ENCODE assay signal across 8 mouse cellular contexts in the genomic region with DNA sequence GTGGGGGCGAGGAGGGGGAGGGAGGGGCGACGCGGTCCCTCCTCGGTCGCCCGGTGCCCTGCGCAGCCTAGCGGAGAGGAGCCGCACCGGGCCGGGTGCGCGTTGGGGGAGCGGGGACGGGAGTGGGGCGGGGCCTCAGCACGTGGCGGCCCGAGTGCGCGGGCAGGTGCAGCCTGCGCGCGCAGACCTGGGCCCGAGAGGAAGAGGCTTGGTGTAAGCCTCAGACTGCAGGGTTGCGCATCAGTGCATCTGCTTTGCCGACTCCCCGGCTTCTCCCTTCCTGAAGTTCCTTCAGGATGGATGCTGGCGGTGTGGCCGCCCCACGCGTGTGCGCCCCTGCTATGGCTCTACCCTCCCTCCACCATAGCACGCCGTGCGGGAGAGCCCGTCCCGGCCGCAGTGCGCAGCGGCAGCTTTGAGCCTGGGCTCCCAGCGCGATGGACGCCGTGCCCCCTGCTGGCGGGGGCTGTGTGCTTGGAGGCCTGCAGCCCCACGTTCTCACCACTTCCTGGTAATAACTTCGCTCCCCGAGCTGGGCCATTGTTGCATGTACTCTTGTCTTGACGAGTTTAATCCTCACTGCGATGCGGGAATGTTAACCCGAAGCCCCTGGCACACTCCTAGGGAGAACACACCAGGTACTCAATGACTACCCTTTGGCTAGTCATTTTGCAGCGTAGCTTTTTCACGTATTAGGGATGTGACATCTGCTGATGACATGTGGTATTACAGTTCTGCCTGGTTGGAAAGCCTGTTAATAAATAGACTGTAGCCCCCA. TPM values are rescaled to one million over a fixed set of nuclear protein-coding genes. Genes with fewer than 3 reads are reported as not detected.
A peak's percentile ranks its signal among the peaks of the same experiment; 100 is the strongest.
DNase-seq lines count a peak whose midpoint lies in the region; ATAC-seq and TF ChIP-seq lines count a peak whose summit lies in the region.

Gene Ccdc88c, minus strand, starts transcription at position 103 of the 778 bp plus-strand sequence.

- peaks cover 8 to 30% of the 10 kb centered on the region in 2 experiments for H3K4me1 ChIP-seq in CH12.LX (ENCODE audit: control insufficient read depth in 1 of 2, insufficient read depth in 2 of 2)
- peaks cover 4% of the 10 kb centered on the region; the same call in 1 of the 2 replicates for H3K4me1 ChIP-seq in brown adipose tissue, adult 24 weeks (ENCODE audit: control insufficient read depth, insufficient read depth, insufficient read length, low read length)
- H3K4me1 ChIP-seq in heart, embryonic 13.5 days: peaks cover 38% of the 10 kb centered on the region
- peaks cover 4% of the 10 kb centered on the region; the same call in 1 of the 2 replicates for H3K4me1 ChIP-seq in kidney, postnatal 0 days (replicated peaks; ENCODE audit: insufficient read depth, low read length)
- H3K4me1 ChIP-seq in liver, embryonic 11.5 days (replicated peaks; ENCODE audit: control insufficient read depth, insufficient read depth, low read length): peaks cover 28% of the 10 kb centered on the region
- H3K4me1 ChIP-seq in stomach, embryonic 14.5 days (ENCODE audit: control insufficient read depth, insufficient read depth, low read length): peaks cover 10% of the 10 kb centered on the region

- H3K79me2 ChIP-seq in CH12.LX (replicated peaks; ENCODE audit: control insufficient read depth, extremely low read depth, insufficient read depth, poor library complexity, severe bottlenecking) (peaks cover 30% of the 10 kb centered on the region), myocyte (ENCODE audit: control insufficient read depth, insufficient read depth) (peaks cover 32% of the 10 kb centered on the region)

- peak; percentile 86 for TF ChIP-seq POLR2A in CH12.LX (IDR thresholded peaks at IDR 0.05; ENCODE audit: low read depth, low read length)
- TF ChIP-seq POLR2A in myocyte (IDR thresholded peaks at IDR 0.05; ENCODE audit: insufficient read length, low read depth): peak; percentile 2

- in situ Hi-C loops in CH12.LX (cut with MboI; ENCODE audit: low pct_ligation_motif_present, low pct_unique_long_range_greater_than_20kb, low sequenced_read_pairs): loop anchor here (5.0 kb wide), 2 partner anchors 37 to 72 kb away; no protein-coding TSS in a partner anchor

- no peak for TF ChIP-seq EP300 in CH12.LX (IDR thresholded peaks at IDR 0.05; ENCODE audit: low read length)

- ATAC-seq in erythroid progenitor cell, adult 5-6 weeks (replicated peaks; ENCODE audit: low FRiP score, poor library complexity, severe bottlenecking): peak; percentile 78
- peak; percentile 84 for ATAC-seq in heart, embryonic 13.5 days (ENCODE audit: extremely low read depth, insufficient number of reproducible peaks, low FRiP score, low TSS enrichment)
- peak; percentile 90 for ATAC-seq in kidney, postnatal 0 days (replicated peaks; ENCODE audit: low FRiP score, low read depth)
- ATAC-seq in liver, embryonic 11.5 days (replicated peaks; ENCODE audit: low FRiP score): peak; percentile 85
- ATAC-seq in stomach, embryonic 14.5 days (ENCODE audit: insufficient number of reproducible peaks, insufficient read depth, low FRiP score, low read depth): peak; percentile 90

- H3K36me3 ChIP-seq in CH12.LX (replicated peaks in 1 of 2; ENCODE audit: control insufficient read depth in 1 of 2, insufficient read depth in 1 of 2, low read length in 1 of 2): peaks cover 9 to 24% of the 10 kb centered on the region in 2 experiments
- H3K36me3 ChIP-seq in heart, embryonic 13.5 days: no peaks in the 10 kb centered on the region
- H3K36me3 ChIP-seq in kidney, postnatal 0 days (ENCODE audit: insufficient read depth, low read length): no peaks in the 10 kb centered on the region
- H3K36me3 ChIP-seq in liver, embryonic 11.5 days (ENCODE audit: control insufficient read depth, insufficient read depth, low read length): no peaks in the 10 kb centered on the region
- no peaks in the 10 kb centered on the region for H3K36me3 ChIP-seq in myocyte (ENCODE audit: control insufficient read depth, insufficient read depth)
- no peaks in the 10 kb centered on the region for H3K36me3 ChIP-seq in stomach, embryonic 14.5 days (ENCODE audit: control insufficient read depth, insufficient read depth, low read length)

- no peaks in the 10 kb centered on the region for H3K27me3 ChIP-seq in CH12.LX (replicated peaks)
- peaks cover 66% of the 10 kb centered on the region for H3K27me3 ChIP-seq in heart, embryonic 13.5 days (replicated peaks)
- no peaks in the 10 kb centered on the region for H3K27me3 ChIP-seq in kidney, postnatal 0 days (ENCODE audit: insufficient read depth, low read length)
- no peaks in the 10 kb centered on the region for H3K27me3 ChIP-seq in liver, embryonic 11.5 days (replicated peaks; ENCODE audit: control insufficient read depth, insufficient read depth, low read length)
- no peaks in the 10 kb centered on the region for H3K27me3 ChIP-seq in myocyte (ENCODE audit: control insufficient read depth, insufficient read depth, insufficient read length)
- H3K27me3 ChIP-seq in stomach, embryonic 14.5 days (ENCODE audit: control insufficient read depth, insufficient read depth, low read length): no peaks in the 10 kb centered on the region

- peak within 1 kb of the TSS; percentile 83 to 87 (median 85) for H3K4me3 ChIP-seq in CH12.LX (replicated peaks in 1 of 3; ENCODE audit: low read depth in 2 of 3, low read length in 2 of 3, poor library complexity in 1 of 3)
- peak within 1 kb of the TSS; percentile 80 for H3K4me3 ChIP-seq in brown adipose tissue, adult 24 weeks (ENCODE audit: insufficient read depth, low read depth, low read length)
- peak within 1 kb of the TSS; percentile 76 for H3K4me3 ChIP-seq in heart, embryonic 13.5 days
- peak within 1 kb of the TSS; percentile 80 for H3K4me3 ChIP-seq in kidney, postnatal 0 days (replicated peaks; ENCODE audit: low read depth, low read length)
- H3K4me3 ChIP-seq in liver, embryonic 11.5 days (ENCODE audit: low read depth, low read length): peak within 1 kb of the TSS; percentile 86
- H3K4me3 ChIP-seq in myocyte: peak within 1 kb of the TSS; percentile 30
- peak within 1 kb of the TSS; percentile 64 for H3K4me3 ChIP-seq in stomach, embryonic 14.5 days (ENCODE audit: low read depth, low read length)

- peak within 1 kb of the TSS; percentile 49 for H3ac ChIP-seq in myocyte (ENCODE audit: control insufficient read depth, insufficient read length)

- WGBS in heart, embryonic 13.5 days: under 1% methylated on average over 42 of the region's 56 CpGs
- WGBS in kidney, postnatal 0 days: under 1% methylated on average over 32 of the region's 56 CpGs
- under 1% methylated on average over 52 of the region's 56 CpGs for WGBS in liver, embryonic 11.5 days
- WGBS in stomach, embryonic 14.5 days: 0% methylated on average over 47 of the region's 56 CpGs

- H3K9ac ChIP-seq in CH12.LX (ENCODE audit: insufficient read depth, low read depth): peak within 1 kb of the TSS; percentile 81
- H3K9ac ChIP-seq in heart, embryonic 13.5 days: peak within 1 kb of the TSS; percentile 85
- H3K9ac ChIP-seq in kidney, postnatal 0 days (ENCODE audit: low read depth, low read length): peak within 1 kb of the TSS; percentile 79
- peak within 1 kb of the TSS; percentile 96 for H3K9ac ChIP-seq in liver, embryonic 11.5 days (ENCODE audit: low read depth, low read length)
- peak within 1 kb of the TSS; percentile 65 for H3K9ac ChIP-seq in stomach, embryonic 14.5 days (replicated peaks; ENCODE audit: low read depth, low read length)

- dilution Hi-C loops in CH12.LX (cut with MboI; ENCODE audit: extremely low pct_ligation_motif_present, extremely low pct_unique_long_range_greater_than_20kb, low sequenced_read_pairs): no loop called here

- peak; percentile 89 for DNase-seq in CH12.LX (ENCODE audit: extremely low read depth)
- DNase-seq in kidney, postnatal 0 days (ENCODE audit: low spot score): peak; percentile 91
- peak; percentile 92 for DNase-seq in liver, embryonic 11.5 days (ENCODE audit: low spot score)

- TF ChIP-seq RAD21 in CH12.LX (IDR thresholded peaks at IDR 0.05; ENCODE audit: low read depth, low read length): peak; percentile 73

- H3K27ac ChIP-seq in CH12.LX (ENCODE audit: insufficient read depth, low read depth): peak within 1 kb of the TSS; percentile 85
- peak within 1 kb of the TSS; percentile 39 for H3K27ac ChIP-seq in brown adipose tissue, adult 24 weeks (replicated peaks; ENCODE audit: low read depth, low read length)
- H3K27ac ChIP-seq in heart, embryonic 13.5 days (replicated peaks): peak within 1 kb of the TSS; percentile 57
- peak within 1 kb of the TSS; percentile 86 for H3K27ac ChIP-seq in kidney, postnatal 0 days
- H3K27ac ChIP-seq in liver, embryonic 11.5 days (ENCODE audit: low read depth, low read length): peak within 1 kb of the TSS; percentile 88
- peak within 1 kb of the TSS; percentile 87 for H3K27ac ChIP-seq in stomach, embryonic 14.5 days (ENCODE audit: low read length)

- H3K4me2 ChIP-seq in CH12.LX (ENCODE audit: insufficient read depth, low read depth, poor library complexity, severe bottlenecking): peak within 1 kb of the TSS; percentile 75
- peak within 1 kb of the TSS; percentile 99 for H3K4me2 ChIP-seq in heart, embryonic 13.5 days
- H3K4me2 ChIP-seq in kidney, postnatal 0 days (ENCODE audit: low read length): peak within 1 kb of the TSS; percentile 90
- H3K4me2 ChIP-seq in liver, embryonic 11.5 days: peak within 1 kb of the TSS; percentile 92
- H3K4me2 ChIP-seq in myocyte (ENCODE audit: low read depth): peak within 1 kb of the TSS; percentile 93
- H3K4me2 ChIP-seq in stomach, embryonic 14.5 days (replicated peaks; ENCODE audit: low read depth, low read length): peak within 1 kb of the TSS; percentile 94

- H3K9me3 ChIP-seq in CH12.LX (replicated peaks; ENCODE audit: low read length): no peaks in the 10 kb centered on the region
- H3K9me3 ChIP-seq in heart, embryonic 13.5 days: no peaks in the 10 kb centered on the region
- H3K9me3 ChIP-seq in kidney, postnatal 0 days (replicated peaks; ENCODE audit: low read length): no peaks in the 10 kb centered on the region
- H3K9me3 ChIP-seq in liver, embryonic 11.5 days (ENCODE audit: control insufficient read depth, low read length): no peaks in the 10 kb centered on the region
- H3K9me3 ChIP-seq in stomach, embryonic 14.5 days (ENCODE audit: control insufficient read depth, low read depth, low read length): no peaks in the 10 kb centered on the region

- TF ChIP-seq CTCF in CH12.LX (conservative IDR thresholded peaks at IDR 0.05 in 1 of 2, IDR thresholded peaks at IDR 0.05 in 1 of 2; ENCODE audit: low read depth in 2 of 2, low read length in 2 of 2): peak; percentile 52 to 85
- TF ChIP-seq CTCF in kidney, postnatal 0 days (IDR thresholded peaks at IDR 0.05; ENCODE audit: low read depth): peak; percentile 78

RNA-seq across cellular contexts. Expression of gene Ccdc88c, which starts in this region (rescaled TPM):
- 24.9 and 25.9 TPM in 2 replicates for total RNA-seq in CH12.LX (2012; rRNA removed)
- total RNA-seq in CH12.LX (2014; rRNA removed): 19.3 and 20.3 TPM in 2 replicates
- 30.1 and 32.7 TPM in 2 replicates for polyA plus RNA-seq in CH12.LX (2012; ENCODE audit: insufficient read length, low read depth)
- 2.2 and 4.0 TPM in 2 replicates for polyA plus RNA-seq in brown adipose tissue, adult 24 weeks (2012; ENCODE audit: insufficient read depth, insufficient read length, missing spikeins)
- 96.4 and 130 TPM in 2 replicates for total RNA-seq in erythroid progenitor cell, adult 5-6 weeks (2015; ENCODE audit: low replicate concordance)
- total RNA-seq in erythroid progenitor cell, adult 5-6 weeks (2017; ENCODE audit: low replicate concordance): 189 and 234 TPM in 2 replicates
- polyA plus RNA-seq in heart, embryonic 13.5 days (2015; fragmentation: Nextera tagmentation; extraction: Ambion mirVana): 1.8 and 1.9 TPM in 2 replicates
- 7.6 and 7.8 TPM in 2 replicates for polyA plus RNA-seq in kidney, postnatal 0 days (2015; fragmentation: Nextera tagmentation; extraction: Ambion mirVana)
- polyA plus RNA-seq in liver, embryonic 11.5 days (2014; fragmentation: Nextera tagmentation; extraction: Ambion mirVana): 11.8 and 13.3 TPM in 2 replicates
- polyA plus RNA-seq in myocyte (2012; fragmentation: generic; extraction: Trizol): 18.0 TPM
- 12.1 and 13.3 TPM in 2 replicates for polyA plus RNA-seq in stomach, embryonic 14.5 days (2014; fragmentation: Nextera tagmentation; extraction: Ambion mirVana)

Comparison
In these comparisons a context has a peak if more than half of its experiments do, and no peak if none do; other contexts are left out.
1. Peak in every context shown above with its lines: DNase-seq, ATAC-seq, H3K4me3 ChIP-seq and H3K27ac ChIP-seq.
2. H3K4me3 ChIP-seq: peak in every context shown above with its lines; median percentile 86 in liver, embryonic 11.5 days; 85 in CH12.LX; 80 in brown adipose tissue, adult 24 weeks; 80 in kidney, postnatal 0 days; 76 in heart, embryonic 13.5 days; 64 in stomach, embryonic 14.5 days; 30 in myocyte.